Mouse (Mus musculus): ENCODE results near the gene Atg4b. TPM values are rescaled to one million over a fixed set of nuclear protein-coding genes. Genes with fewer than 3 reads are reported as not detected.
A peak's percentile ranks its signal among the peaks of the same experiment; 100 is the strongest.

Gene Atg4b
- polyA plus RNA-seq, 1 experiment from 2014 or later, result 87.6 TPM

GRCm38 (mm10) chr1:93803556-93804507, 52.5 kb downstream of the Atg4b start, which contains the start of gene Ing5:
Gene Ing5, plus strand, starts transcription at chr1:93803965.
- peaks cover 63% of the 10 kb centered on the region for H3K4me1 ChIP-seq
- H3K4me2 ChIP-seq, result peak within 1 kb of the TSS; percentile 90
- WGBS (ENCODE audit: insufficient replicate concordance), result under 1% methylated on average over 93 of the region's 94 CpGs
- H3K4me3 ChIP-seq, result peak within 1 kb of the TSS; percentile 83
- ATAC-seq, result peak; percentile 84
- H3K27ac ChIP-seq, result peak within 1 kb of the TSS; percentile 99
- H3K9ac ChIP-seq, result peak within 1 kb of the TSS; percentile 88
- peaks cover 50% of the 10 kb centered on the region for H3K36me3 ChIP-seq
- no peaks in the 10 kb centered on the region for H3K27me3 ChIP-seq (replicated peaks)
- H3K9me3 ChIP-seq (replicated peaks), result no peaks in the 10 kb centered on the region

- no peaks in the 10 kb centered on the region for H3K9me3 ChIP-seq (replicated peaks)
- H3K4me2 ChIP-seq, result peak overlapping the region; percentile 90
- H3K36me3 ChIP-seq, result peaks cover 48% of the 10 kb centered on the region
- WGBS (ENCODE audit: insufficient replicate concordance), result 41% methylated on average over 4 of the region's 4 CpGs
- peak overlapping the region; percentile 99 for H3K27ac ChIP-seq
- no peaks in the 10 kb centered on the region for H3K27me3 ChIP-seq (replicated peaks)
- ATAC-seq, result no peak
- H3K4me1 ChIP-seq, result peaks cover 54% of the 10 kb centered on the region
- peak overlapping the region; percentile 83 for H3K4me3 ChIP-seq
- peak overlapping the region; percentile 88 for H3K9ac ChIP-seq
Observed at GRCm38 (mm10) chr1:93804818-93805217, 53.5 kb downstream of the Atg4b start.

GRCm38 (mm10) chr1:93805221-93805951, 54.1 kb downstream of the Atg4b start:
- peaks cover 49% of the 10 kb centered on the region for H3K4me1 ChIP-seq

GRCm38 (mm10) chr1:93808871-93809270, 57.6 kb downstream of the Atg4b start:
- no peak overlapping the region for H3K4me3 ChIP-seq
- H3K27ac ChIP-seq, result no peak overlapping the region
- peaks cover 25% of the 10 kb centered on the region for H3K4me1 ChIP-seq
- H3K4me2 ChIP-seq, result no peak overlapping the region
- no peak for ATAC-seq
- H3K9ac ChIP-seq, result no peak overlapping the region
- H3K36me3 ChIP-seq, result peaks cover 78% of the 10 kb centered on the region
- no peaks in the 10 kb centered on the region for H3K27me3 ChIP-seq (replicated peaks)
- no peaks in the 10 kb centered on the region for H3K9me3 ChIP-seq (replicated peaks)
- WGBS (ENCODE audit: insufficient replicate concordance), result 82% methylated on average over 4 of the region's 4 CpGs

More at GRCm38 (mm10) chr1:93805221-93805951, 54.1 kb downstream of the Atg4b start:
- Histone ChIP-seq H3K27ac (peak overlapping the region; percentile 99), H3K27me3 (replicated peaks) (no peaks in the 10 kb centered on the region), H3K36me3 (peaks cover 48% of the 10 kb centered on the region), H3K9ac (peak overlapping the region; percentile 88), H3K9me3 (replicated peaks) (no peaks in the 10 kb centered on the region), H3K4me2 (peak overlapping the region; percentile 90), H3K4me3 (peak overlapping the region; percentile 83)
- ATAC-seq, result no peak
- WGBS (ENCODE audit: insufficient replicate concordance), result 36% methylated on average over 5 of the region's 5 CpGs

- no peak overlapping the region for H3K4me2 ChIP-seq
- no peaks in the 10 kb centered on the region for H3K27me3 ChIP-seq (replicated peaks)
- no peak overlapping the region for H3K9ac ChIP-seq
- H3K27ac ChIP-seq, result no peak overlapping the region
- peaks cover 90% of the 10 kb centered on the region for H3K36me3 ChIP-seq
- no peaks in the 10 kb centered on the region for H3K9me3 ChIP-seq (replicated peaks)
- H3K4me1 ChIP-seq, result peaks cover 17% of the 10 kb centered on the region
- ATAC-seq, result no peak
- H3K4me3 ChIP-seq, result no peak overlapping the region
- WGBS (ENCODE audit: insufficient replicate concordance), result 83% methylated on average over 3 of the region's 3 CpGs
Observed at GRCm38 (mm10) chr1:93810011-93810410, 58.7 kb downstream of the Atg4b start.

GRCm38 (mm10) chr1:93811495-93812039, 60.3 kb downstream of the Atg4b start:
- Histone ChIP-seq H3K9me3 (replicated peaks) (no peaks in the 10 kb centered on the region), H3K4me2 (no peak overlapping the region), H3K27me3 (replicated peaks) (no peaks in the 10 kb centered on the region), H3K4me3 (no peak overlapping the region), H3K4me1 (0 out of 2 replicates have a peak, but pooled peaks cover 1% of the 10 kb centered on the region), H3K9ac (no peak overlapping the region), H3K27ac (no peak overlapping the region), H3K36me3 (peaks cover 96% of the 10 kb centered on the region)
- 76% methylated on average over 8 of the region's 8 CpGs for WGBS (ENCODE audit: insufficient replicate concordance)
- ATAC-seq, result 0 out of 2 replicates have a peak, but pooled peaks have one; percentile 17

- no peaks in the 10 kb centered on the region for H3K27me3 ChIP-seq (replicated peaks)
- H3K4me1 ChIP-seq, result peaks cover 2% of the 10 kb centered on the region
- H3K9ac ChIP-seq, result no peak overlapping the region
- ATAC-seq, result no peak
- H3K4me3 ChIP-seq, result no peak overlapping the region
- H3K4me2 ChIP-seq, result no peak overlapping the region
- H3K36me3 ChIP-seq, result peaks cover 88% of the 10 kb centered on the region
- H3K27ac ChIP-seq, result no peak overlapping the region
- 86% methylated on average over 8 of the region's 8 CpGs for WGBS (ENCODE audit: insufficient replicate concordance)
- H3K9me3 ChIP-seq (replicated peaks), result no peaks in the 10 kb centered on the region
Observed at GRCm38 (mm10) chr1:93817823-93818532, 66.7 kb downstream of the Atg4b start.

- no peak overlapping the region for H3K27ac ChIP-seq
- peaks cover 81% of the 10 kb centered on the region for H3K36me3 ChIP-seq
- H3K9me3 ChIP-seq (replicated peaks), result no peaks in the 10 kb centered on the region
Observed at GRCm38 (mm10) chr1:93818722-93819121, 67.4 kb downstream of the Atg4b start.

GRCm38 (mm10) chr1:93823796-93824495, 72.6 kb downstream of the Atg4b start:
- H3K4me1 ChIP-seq, result peaks cover 35% of the 10 kb centered on the region
- 60% methylated on average over 3 of the region's 3 CpGs for WGBS (ENCODE audit: insufficient replicate concordance)
- H3K27ac ChIP-seq, result peak overlapping the region; percentile 99
- H3K4me2 ChIP-seq, result peak overlapping the region; percentile 88
- H3K27me3 ChIP-seq (replicated peaks), result no peaks in the 10 kb centered on the region
- H3K9me3 ChIP-seq (replicated peaks), result no peaks in the 10 kb centered on the region
- peak overlapping the region; percentile 65; the same call in 1 of the 2 replicates for H3K4me3 ChIP-seq
- H3K36me3 ChIP-seq, result peaks cover 28% of the 10 kb centered on the region
- peak overlapping the region; percentile 73 for H3K9ac ChIP-seq
- no peak for ATAC-seq

More at GRCm38 (mm10) chr1:93818722-93819121, 67.4 kb downstream of the Atg4b start:
- Histone ChIP-seq H3K9ac (no peak overlapping the region), H3K4me1 (peaks cover 10% of the 10 kb centered on the region), H3K4me2 (no peak overlapping the region), H3K27me3 (replicated peaks) (no peaks in the 10 kb centered on the region), H3K4me3 (no peak overlapping the region)
- 79% methylated on average over 7 of the region's 7 CpGs for WGBS (ENCODE audit: insufficient replicate concordance)
- ATAC-seq, result no peak

- peak; percentile 17 for ATAC-seq
- Histone ChIP-seq H3K27me3 (replicated peaks) (no peaks in the 10 kb centered on the region), H3K36me3 (peaks cover 22% of the 10 kb centered on the region), H3K4me2 (peak within 1 kb of the TSS; percentile 88), H3K9me3 (replicated peaks) (no peaks in the 10 kb centered on the region), H3K4me1 (peaks cover 35% of the 10 kb centered on the region), H3K4me3 (peak within 1 kb of the TSS; percentile 65), H3K9ac (peak within 1 kb of the TSS; percentile 73), H3K27ac (peak within 1 kb of the TSS; percentile 99)
- 11% methylated on average over 10 of the region's 10 CpGs for WGBS (ENCODE audit: insufficient replicate concordance)
Observed at GRCm38 (mm10) chr1:93824609-93825008, 73.3 kb downstream of the Atg4b start, which contains the start of gene D2hgdh. Gene D2hgdh, plus strand, starts transcription at chr1:93824909.
